Mouse (Mus musculus): ENCODE measurements around the gene Megf8.

Gene Megf8

DNA sequence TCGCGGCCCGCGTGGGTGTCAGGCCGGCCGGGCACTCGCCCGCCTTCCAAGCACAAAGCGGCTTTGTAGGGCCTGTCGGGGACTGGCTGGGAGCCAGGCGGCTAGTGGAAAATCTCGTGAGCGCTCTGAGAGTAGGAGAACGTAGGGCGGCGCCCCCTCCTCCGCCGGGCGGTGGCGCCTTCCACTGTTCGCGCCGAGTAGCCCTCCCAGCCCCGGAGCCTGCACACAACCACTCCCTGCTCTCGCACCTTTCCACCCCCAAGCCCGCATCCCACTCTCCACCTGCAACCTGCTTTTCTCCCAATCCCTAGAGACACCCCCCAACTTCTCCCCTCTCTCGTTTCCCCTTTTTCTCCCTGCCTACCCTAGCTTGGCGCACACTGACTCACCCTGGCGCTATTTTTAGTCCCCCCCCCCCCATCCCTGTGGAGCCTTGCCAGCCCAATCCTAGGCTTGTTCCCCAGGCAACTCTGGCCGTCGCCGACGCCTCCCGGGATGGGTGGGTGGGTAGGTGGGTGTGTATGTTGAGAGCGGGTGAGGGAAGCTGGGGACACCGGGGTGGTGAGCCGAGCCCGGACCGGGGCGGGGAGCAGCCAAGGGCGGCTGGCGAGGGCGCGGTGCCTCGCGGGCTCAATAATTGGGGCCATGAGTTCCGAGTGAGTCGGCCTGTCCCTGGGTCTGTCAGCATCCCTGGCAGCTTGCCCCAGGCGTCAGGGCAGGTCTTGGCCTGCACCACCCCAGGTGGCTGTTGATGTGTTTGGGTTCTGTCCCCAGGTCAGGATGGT lies 37.7 kb upstream of the Megf8 start:
- peak; percentile 94 to 95 for DNase-seq

DNA sequence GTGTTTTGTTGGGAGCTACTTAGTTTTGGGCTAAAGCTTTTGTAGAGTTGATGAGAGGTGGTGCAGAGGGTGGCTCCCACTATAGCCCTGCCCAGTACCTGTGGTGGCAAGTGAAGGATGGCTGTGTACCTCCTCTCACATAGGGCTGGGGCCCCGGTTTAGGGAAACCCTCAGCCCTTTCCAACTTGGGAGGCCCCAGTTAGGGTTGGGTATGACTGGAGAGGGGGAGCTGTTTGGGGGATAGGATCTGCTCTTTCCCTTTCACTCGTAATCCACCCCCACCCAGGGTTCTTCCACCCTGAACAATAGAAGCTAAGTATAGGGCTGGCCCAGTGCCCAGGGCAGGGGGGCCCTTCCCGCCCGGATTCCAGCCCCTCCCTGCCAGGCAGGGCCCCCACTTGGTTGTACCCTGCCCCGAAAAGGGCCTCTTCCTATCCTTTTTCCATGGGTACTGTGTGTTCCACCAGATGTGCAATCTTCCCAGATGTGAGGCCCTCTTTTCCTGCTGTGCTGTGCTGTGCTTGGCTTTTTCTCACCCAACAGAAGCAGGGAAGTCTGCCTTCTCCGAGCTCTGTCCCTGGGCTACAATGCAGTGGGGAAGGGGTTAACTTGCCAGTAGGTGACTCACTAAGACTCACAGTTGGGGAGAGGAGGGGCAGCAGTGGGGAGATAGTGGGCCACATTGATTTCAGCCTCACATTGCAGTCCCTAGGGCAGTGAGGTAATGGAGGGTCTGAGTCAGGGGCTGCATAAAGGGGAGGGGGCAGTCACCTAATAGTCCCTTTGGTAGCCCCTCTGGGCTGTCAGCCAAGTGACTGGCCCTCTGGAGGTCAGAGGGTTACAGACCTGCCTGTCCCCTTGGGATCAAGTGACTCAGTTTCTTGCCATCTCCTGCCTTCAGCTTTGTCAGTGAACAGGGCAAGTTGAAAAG lies 36.8 kb upstream of the Megf8 start:
- peak in 1 of 2 experiments; percentile 64 for DNase-seq

DNA sequence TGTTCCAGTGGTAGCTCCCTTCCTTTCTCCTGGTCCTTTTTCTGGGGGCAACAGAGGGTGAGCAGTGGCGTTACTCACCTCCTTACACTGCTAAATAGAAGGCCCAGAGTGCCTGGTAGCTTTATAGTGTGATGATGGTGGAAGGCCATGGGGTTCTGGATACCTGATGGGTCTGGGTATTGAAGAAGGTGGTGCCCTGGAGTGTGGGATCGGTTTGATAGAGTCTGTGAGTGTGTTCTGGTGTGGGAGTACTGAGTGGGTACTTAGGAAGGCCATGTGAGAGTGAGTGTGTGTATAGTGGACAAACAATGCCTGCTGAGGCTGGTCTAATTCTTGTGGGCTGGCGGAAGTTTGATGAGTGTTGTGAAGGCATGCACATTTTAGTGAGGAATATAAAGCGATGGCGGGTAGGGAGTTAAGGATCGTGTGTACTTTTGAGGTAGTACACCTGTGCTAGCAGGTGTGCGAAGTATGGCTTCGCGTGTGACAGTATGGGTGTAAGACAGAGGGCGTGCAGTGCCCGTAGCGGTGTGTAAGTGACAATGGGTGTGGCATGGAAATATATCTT lies 35.7 kb upstream of the Megf8 start:
- no peak for DNase-seq

DNA sequence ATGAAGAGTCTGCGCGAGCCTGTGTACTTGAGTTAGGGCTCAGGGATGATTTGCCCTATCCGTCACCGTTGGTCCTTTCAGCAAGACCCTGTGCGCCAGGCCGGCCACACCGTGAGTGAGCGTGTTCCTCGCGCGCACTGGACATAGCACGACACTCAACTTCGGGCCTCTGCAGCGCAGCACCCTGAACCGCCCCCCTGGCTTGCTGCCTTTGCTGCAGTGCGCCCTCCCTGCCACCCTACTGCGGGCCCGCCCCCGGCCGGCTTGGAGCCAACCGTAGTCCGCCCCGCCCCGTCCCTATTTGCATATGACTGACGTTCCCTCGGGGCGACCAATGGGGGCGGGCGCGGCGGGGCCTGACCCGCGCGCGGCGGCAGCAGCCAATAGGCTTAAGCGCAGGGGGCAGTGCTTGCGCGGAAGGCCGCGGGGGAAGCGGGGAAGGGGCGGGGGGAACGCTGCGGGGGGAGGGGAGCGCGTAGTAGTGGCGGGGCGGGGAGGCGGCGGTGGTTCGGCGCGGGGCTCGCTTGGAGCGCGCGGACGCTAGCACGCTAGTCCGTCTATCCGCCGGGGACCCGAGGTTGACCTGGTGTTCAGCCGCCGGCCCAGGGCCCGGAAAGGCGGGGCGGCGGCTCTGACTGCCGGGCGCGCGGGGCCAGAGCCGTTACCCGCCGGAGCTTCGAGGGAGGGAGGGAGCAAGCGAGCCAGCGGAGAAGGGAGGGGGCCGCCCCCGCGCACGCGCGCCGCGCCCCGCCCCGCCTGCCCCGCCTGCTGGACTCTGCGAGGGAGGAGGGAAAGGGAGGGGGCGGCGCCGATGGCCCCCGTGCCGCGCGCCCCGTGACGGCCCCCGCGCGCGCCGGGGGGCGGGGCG lies 35.0 kb upstream of the Megf8 start:
- DNase-seq, result peak; percentile 99

DNA sequence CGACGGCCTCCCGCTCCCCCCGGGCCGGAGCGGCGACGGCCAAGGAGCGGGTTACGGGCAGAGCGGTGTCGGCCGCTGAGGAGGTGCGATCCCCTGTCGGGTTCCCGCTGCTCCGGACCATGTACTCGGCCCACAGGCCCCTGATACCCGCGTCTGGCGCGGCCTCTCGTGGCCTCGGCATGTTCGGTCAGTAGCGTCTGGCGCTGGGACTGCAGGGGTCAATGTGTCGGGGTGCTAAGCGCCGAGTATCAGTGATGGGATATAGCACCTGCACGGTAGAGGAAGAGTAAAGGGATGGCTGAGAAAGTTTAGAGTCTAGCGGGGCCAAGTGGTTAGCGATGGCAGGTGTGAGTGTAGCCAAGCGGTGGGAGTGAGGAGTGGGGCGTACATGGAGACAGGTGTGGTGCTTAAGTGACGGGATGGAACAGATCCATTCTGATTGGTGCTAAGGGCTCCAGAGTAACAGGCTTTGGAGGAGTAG lies 34.2 kb upstream of the Megf8 start:
- DNase-seq, result peak; percentile 67 to 70

DNA sequence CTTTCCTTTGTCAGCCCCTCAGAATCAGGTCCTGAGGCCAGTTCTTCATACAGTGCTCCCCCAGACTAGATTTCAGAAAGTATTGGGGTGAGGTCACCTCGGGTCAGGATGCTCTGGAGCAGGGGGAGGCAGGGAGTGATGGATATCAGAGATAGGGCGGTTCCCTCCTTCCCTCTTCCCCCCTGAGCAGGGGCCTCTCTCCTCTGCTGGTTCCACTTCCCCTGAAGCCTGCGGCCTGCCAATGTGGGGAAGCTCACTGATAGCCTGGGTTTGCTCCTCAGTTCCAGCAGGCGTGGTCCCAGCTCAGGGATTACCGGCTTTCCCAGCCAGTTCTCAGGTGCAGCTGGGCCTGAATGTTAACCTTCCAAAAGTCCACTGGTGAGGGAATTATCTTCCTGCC lies 33.3 kb upstream of the Megf8 start:
- DNase-seq, result peak; percentile 30 to 37

DNA sequence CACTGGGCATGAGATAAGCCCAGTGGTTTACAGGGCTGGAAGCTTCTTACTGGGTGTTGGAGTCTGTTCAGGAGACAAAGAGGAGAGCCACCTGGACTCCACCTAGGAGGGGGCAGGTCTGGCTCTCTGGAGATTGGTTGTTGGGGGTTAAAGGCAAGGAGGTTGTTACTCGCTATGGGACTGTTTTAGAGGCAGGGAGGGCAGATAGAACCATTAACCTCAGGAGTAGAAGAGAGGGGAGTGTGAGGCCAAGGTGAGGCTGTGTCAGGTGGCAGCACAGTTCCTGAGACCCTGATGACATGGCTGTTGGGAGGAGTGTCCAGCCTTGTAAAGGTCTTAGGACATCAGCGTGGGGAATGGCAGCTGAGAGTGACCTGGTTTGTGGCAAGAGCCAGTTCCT lies 32.8 kb upstream of the Megf8 start:
- DNase-seq, result peak; percentile 21 to 25

- DNase-seq, result peak; percentile 39 to 67
Measured at GRCm38 (mm10) chr7:25284766-25285165, 32.2 kb upstream of the Megf8 start.

DNA sequence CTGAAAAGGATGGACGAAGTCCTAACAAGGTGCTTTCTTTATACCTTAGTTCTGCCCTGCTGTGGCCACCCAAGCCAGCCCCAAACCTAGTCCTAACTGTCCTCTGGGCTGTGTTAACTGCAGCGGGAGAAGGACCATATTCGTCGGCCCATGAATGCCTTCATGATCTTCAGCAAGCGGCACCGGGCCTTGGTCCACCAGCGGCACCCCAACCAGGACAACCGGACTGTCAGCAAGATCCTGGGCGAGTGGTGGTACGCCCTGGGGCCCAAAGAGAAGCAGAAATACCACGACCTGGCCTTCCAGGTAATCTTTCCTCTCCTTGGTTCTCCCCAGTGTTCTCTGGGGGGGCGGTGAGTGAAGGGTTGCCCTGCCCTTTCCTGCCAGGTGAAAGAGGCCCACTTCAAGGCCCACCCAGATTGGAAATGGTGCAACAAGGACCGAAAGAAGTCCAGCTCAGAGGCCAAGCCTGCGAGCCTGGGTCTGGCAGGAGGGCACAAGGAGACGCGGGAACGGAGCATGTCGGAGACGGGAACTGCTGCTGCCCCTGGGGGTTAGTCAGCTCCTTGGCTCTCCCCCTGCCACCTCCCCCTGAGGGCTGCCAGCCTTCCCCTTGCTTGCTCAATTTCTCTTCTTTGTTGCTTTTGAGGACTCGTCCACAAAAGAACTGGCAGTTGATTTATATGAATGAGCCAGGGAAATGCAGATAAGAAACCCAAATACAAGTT lies 31.3 kb upstream of the Megf8 start:
- DNase-seq, result peak in 1 of 2 experiments; percentile 27

- DNase-seq, result peak in 1 of 2 experiments; percentile 35
Measured at GRCm38 (mm10) chr7:25286989-25287388, 30.0 kb upstream of the Megf8 start.

DNA sequence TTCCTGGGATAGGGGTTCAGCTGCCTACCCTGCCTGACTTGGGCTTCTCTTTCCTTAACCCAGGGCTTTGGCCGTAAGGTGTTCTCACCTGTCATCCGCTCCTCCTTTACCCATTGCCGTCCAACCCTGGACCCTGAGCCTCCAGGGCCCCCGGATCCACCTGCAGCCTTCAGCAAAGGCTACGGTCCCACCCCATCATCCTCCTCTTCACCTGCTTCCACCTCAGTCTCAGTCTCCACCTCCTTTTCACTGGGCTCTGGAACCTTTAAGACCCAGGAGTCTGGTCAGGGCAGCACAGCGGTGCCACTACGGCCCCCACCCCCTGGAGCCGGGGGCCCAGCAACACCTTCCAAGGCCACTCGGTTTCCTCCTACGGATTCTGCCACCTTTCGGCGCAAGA lies 29.0 kb upstream of the Megf8 start:
- DNase-seq, result peak in 1 of 2 experiments; percentile 7

- no peak for DNase-seq
Measured at GRCm38 (mm10) chr7:25288721-25289120, 28.2 kb upstream of the Megf8 start.

- peak in 1 of 2 experiments; percentile 7 for DNase-seq
Measured at GRCm38 (mm10) chr7:25289925-25290324, 27.0 kb upstream of the Megf8 start.

DNA sequence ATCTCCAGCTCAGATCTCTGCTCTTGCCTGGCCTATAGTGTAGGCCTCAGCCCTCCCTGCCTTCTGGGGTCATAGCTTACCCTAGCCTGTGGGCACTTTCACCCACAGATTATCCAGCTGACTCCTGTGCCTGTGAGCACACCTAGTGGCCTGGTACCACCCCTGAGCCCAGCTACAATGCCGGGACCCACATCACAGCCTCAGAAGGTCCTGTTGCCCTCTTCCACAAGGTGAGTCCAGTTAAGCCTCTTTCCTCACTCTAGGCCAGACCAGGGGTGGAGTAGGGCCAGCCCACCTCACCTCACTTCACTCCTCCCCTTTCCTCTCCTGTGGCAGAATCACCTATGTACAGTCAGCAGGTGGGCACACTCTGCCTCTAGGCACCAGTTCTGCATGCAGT lies 26.5 kb upstream of the Megf8 start:
- no peak for DNase-seq

DNA sequence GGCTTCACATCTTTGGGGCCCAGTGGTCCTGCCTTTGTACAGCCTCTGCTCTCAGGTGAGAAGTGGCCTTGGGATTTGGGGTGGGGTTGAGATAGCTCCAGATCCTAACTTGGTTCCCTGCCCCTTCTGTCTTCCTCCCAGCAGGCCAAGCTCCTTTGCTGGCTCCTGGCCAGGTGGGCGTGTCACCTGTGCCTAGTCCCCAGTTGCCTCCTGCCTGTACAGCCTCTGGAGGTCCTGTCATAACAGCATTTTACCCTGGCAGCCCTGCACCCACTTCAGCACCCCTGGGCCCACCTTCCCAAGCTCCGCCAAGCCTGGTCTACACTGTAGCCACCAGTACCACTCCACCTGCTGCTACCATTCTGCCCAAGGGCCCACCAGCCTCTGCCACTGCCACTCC lies 26.1 kb upstream of the Megf8 start:
- peak; percentile 58 to 79 for DNase-seq

- peak in 1 of 2 experiments; percentile 46 for DNase-seq
Measured at GRCm38 (mm10) chr7:25292107-25292506, 24.9 kb upstream of the Megf8 start.

- DNase-seq, result peak in 1 of 2 experiments; percentile 32
Measured at GRCm38 (mm10) chr7:25293191-25293739, 23.7 kb upstream of the Megf8 start.

GRCm38 (mm10) chr7:25294495-25294894 lies 22.5 kb upstream of the Megf8 start:
- no peak for DNase-seq

DNA sequence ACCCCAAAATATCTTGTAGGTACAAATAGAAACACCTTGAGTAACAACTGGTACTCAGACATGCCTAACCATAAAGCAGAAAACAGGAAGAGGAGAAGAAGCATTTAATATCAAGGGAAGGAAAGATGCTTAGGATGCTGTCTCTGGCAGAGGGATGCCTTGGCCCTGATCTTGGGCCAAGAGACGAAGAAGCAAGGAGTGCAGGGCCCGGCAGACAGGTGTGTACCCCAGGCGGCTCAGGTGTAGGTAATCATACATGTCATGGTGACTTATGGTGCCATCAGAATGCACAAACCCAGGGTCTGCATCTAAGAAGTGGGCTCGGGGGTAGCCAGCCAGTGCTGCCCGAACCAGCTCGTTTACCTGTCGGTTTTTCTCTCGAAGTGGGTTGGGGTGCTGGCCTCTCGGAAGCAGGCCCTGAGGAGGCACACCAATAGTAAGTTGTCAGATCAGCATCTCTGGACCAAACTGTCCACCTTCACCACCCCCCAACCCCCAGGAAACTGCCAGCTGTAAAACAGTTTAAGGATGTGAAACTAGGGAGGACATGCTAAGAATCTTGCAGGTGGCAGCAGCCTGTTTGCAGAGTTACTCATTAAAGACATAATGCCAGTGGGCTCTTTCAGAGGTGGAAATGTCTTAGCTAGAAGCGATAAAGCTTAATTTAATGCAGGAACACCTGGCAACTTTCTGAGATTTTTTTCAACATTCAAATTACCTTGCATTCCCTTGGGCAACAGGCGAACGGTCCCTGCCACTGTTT lies 21.8 kb upstream of the Megf8 start:
- DNase-seq, result peak in 1 of 2 experiments; percentile 18

DNA sequence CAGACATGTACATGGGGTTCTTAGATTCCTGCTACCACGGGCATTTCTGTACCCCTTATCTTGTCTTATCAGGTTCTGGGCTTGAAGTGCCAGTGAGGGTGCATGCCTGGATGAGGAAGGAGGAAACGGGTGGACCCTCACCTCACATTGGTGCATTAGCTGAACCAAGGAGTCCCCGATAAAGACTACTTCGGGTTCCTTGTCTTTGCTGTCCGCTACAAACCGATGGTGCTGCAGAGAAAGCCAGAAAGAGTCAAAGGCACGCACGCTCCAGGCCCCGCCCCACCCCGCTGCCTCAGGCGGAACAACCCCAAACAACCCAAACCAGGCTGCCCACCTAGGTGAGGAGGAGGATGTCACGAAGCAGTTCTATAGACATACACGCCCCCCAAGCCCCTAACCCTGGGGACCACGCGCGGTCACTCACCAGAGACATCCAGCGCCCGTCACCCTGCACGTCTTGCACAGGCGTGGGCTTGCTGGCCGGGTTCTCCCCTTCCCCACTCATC lies 20.0 kb upstream of the Megf8 start:
- peak in 1 of 2 experiments; percentile 65 for DNase-seq

Measured in cerebellum, postnatal 25 days (tissue).